In genomic region chr2:27496391-27497028, GRCm38 (mm10) we compare ENCODE assay signal across 8 mouse cellular contexts. TPM values are rescaled to one million over a fixed set of nuclear protein-coding genes. Genes with fewer than 3 reads are reported as not detected.
DNase-seq lines count a peak whose midpoint lies in the region; ATAC-seq lines count a peak whose summit lies in the region.

No protein-coding gene starts in this region.

- peak overlapping the region; percentile 56 for H3K4me3 ChIP-seq in brown adipose tissue, adult 24 weeks (ENCODE audit: insufficient read depth, low read depth, low read length)
- H3K4me3 ChIP-seq in hindbrain, embryonic 15.5 days = peak overlapping the region; percentile 32
- peak overlapping the region; percentile 27 for H3K4me3 ChIP-seq in midbrain, embryonic 14.5 days (replicated peaks; ENCODE audit: low read depth, low read length)

- H3K9ac ChIP-seq in hindbrain, embryonic 15.5 days = 0 out of 2 replicates have a peak overlapping the region, but pooled peaks have one; percentile 30
- H3K9ac ChIP-seq in midbrain, embryonic 14.5 days (replicated peaks; ENCODE audit: low read length) = peak overlapping the region; percentile 53

- WGBS in hindbrain, embryonic 15.5 days = 24% methylated on average over 23 of the region's 23 CpGs
- 19% methylated on average over 23 of the region's 23 CpGs for WGBS in midbrain, embryonic 14.5 days

- no peaks in the 10 kb centered on the region for H3K36me3 ChIP-seq in hindbrain, embryonic 15.5 days
- H3K36me3 ChIP-seq in midbrain, embryonic 14.5 days (ENCODE audit: control insufficient read depth, insufficient read depth, low read length) = no peaks in the 10 kb centered on the region

- H3K27me3 ChIP-seq in hindbrain, embryonic 15.5 days = no peaks in the 10 kb centered on the region
- no peaks in the 10 kb centered on the region for H3K27me3 ChIP-seq in midbrain, embryonic 14.5 days (ENCODE audit: control insufficient read depth, insufficient read depth, low read length)

- no peak for DNase-seq in frontal cortex, postnatal 14 days (ENCODE audit: low spot score in 2 of 2)
- peak; percentile 75 for DNase-seq in midbrain, embryonic 14.5 days
- DNase-seq in adrenal gland, postnatal 10 days = no peak
- no peak for DNase-seq in adrenal gland, postnatal 4 days (ENCODE audit: low spot score in 2 of 2)
- DNase-seq in right cerebral cortex, adult 2 months (ENCODE audit: low spot score in 2 of 2) = no peak

- no peaks in the 10 kb centered on the region for H3K9me3 ChIP-seq in hindbrain, embryonic 15.5 days
- no peaks in the 10 kb centered on the region for H3K9me3 ChIP-seq in midbrain, embryonic 14.5 days (ENCODE audit: control insufficient read depth, low read length)

- H3K4me1 ChIP-seq in brown adipose tissue, adult 24 weeks (ENCODE audit: control insufficient read depth, insufficient read depth, insufficient read length, low read length) = no peaks in the 10 kb centered on the region
- peaks cover 7% of the 10 kb centered on the region; the same call in 1 of the 2 replicates for H3K4me1 ChIP-seq in hindbrain, embryonic 15.5 days (replicated peaks)
- H3K4me1 ChIP-seq in midbrain, embryonic 14.5 days (ENCODE audit: control insufficient read depth, insufficient read depth, low read length) = no peaks in the 10 kb centered on the region

- H3K27ac ChIP-seq in brown adipose tissue, adult 24 weeks (replicated peaks; ENCODE audit: low read depth, low read length) = peak overlapping the region; percentile 74
- H3K27ac ChIP-seq in hindbrain, embryonic 15.5 days (replicated peaks) = no peak overlapping the region; the same call in 1 of the 2 replicates
- H3K27ac ChIP-seq in midbrain, embryonic 14.5 days (replicated peaks; ENCODE audit: low read depth, low read length) = no peak overlapping the region

- peak overlapping the region; percentile 64 for H3K4me2 ChIP-seq in hindbrain, embryonic 15.5 days
- peak overlapping the region; percentile 58 for H3K4me2 ChIP-seq in midbrain, embryonic 14.5 days (ENCODE audit: low read length)

- ATAC-seq in frontal cortex, adult (ENCODE audit: low TSS enrichment) = peak; percentile 23; the same call in 1 of the 2 replicates
- ATAC-seq in hindbrain, embryonic 15.5 days (ENCODE audit: low FRiP score, low read depth) = no peak
- ATAC-seq in midbrain, embryonic 14.5 days (ENCODE audit: low FRiP score, low TSS enrichment) = no peak

RNA-seq across cellular contexts. Expression of gene Brd3, which starts 11.0 kb away (rescaled TPM):
- polyA plus RNA-seq in brown adipose tissue, adult 24 weeks (2012; ENCODE audit: insufficient read depth, insufficient read length, missing spikeins) = 18.2 and 19.3 TPM in 2 replicates
- 109 and 132 TPM in 2 replicates for polyA plus RNA-seq in hindbrain, embryonic 15.5 days (2015; fragmentation: Nextera tagmentation; extraction: Ambion mirVana)
- 165 and 174 TPM in 2 replicates for polyA plus RNA-seq in midbrain, embryonic 14.5 days (2014; fragmentation: Nextera tagmentation; extraction: Ambion mirVana)
- 10 to 100 TPM; 83.9 to 89.7 TPM for total RNA-seq in adrenal gland, postnatal 10 days (2021)
- 100 to 1,000 TPM; 133 to 136 TPM for total RNA-seq in adrenal gland, postnatal 4 days (2021)

RNA-seq across cellular contexts. Expression of gene Wdr5, which starts 18.4 kb away (rescaled TPM):
- 10.2 and 14.6 TPM in 2 replicates for polyA plus RNA-seq in brown adipose tissue, adult 24 weeks (2012; ENCODE audit: insufficient read depth, insufficient read length, missing spikeins)
- polyA plus RNA-seq in hindbrain, embryonic 15.5 days (2015; fragmentation: Nextera tagmentation; extraction: Ambion mirVana) = 44.2 and 45.9 TPM in 2 replicates
- polyA plus RNA-seq in midbrain, embryonic 14.5 days (2014; fragmentation: Nextera tagmentation; extraction: Ambion mirVana) = 31.9 and 44.2 TPM in 2 replicates
- total RNA-seq in adrenal gland, postnatal 10 days (2021) = 10 to 100 TPM; 35.2 to 38.3 TPM
- total RNA-seq in adrenal gland, postnatal 4 days (2021) = 10 to 100 TPM; 46.1 to 50.4 TPM

RNA-seq across cellular contexts. Expression of gene Brd3os, which starts 54.4 kb away (rescaled TPM):
- polyA plus RNA-seq in brown adipose tissue, adult 24 weeks (2012; ENCODE audit: insufficient read depth, insufficient read length, missing spikeins) = 0.79 TPM in 1 of 2 replicates, not detected in the other
- 40.0 and 44.6 TPM in 2 replicates for polyA plus RNA-seq in hindbrain, embryonic 15.5 days (2015; fragmentation: Nextera tagmentation; extraction: Ambion mirVana)
- polyA plus RNA-seq in midbrain, embryonic 14.5 days (2014; fragmentation: Nextera tagmentation; extraction: Ambion mirVana) = 37.8 and 45.1 TPM in 2 replicates
- 1 to 10 TPM; 4.8 to 5.7 TPM for total RNA-seq in adrenal gland, postnatal 10 days (2021)
- total RNA-seq in adrenal gland, postnatal 4 days (2021) = 1 to 10 TPM; 7.7 to 7.8 TPM

Comparison
In these comparisons a context has a peak if more than half of its experiments do, and no peak if none do; other contexts are left out.
1. RNA of gene Brd3os, which starts 54.4 kb away (polyA plus RNA-seq): 40.0 to 44.6 TPM in hindbrain, embryonic 15.5 days and 37.8 to 45.1 TPM in midbrain, embryonic 14.5 days; 0.79 TPM in brown adipose tissue, adult 24 weeks; every median in the first group is over 10 times any median in the second.
2. Peak in every context shown above with its lines, with median percentiles within 50 percentile points of each other: H3K4me3 ChIP-seq.